Mouse (Mus musculus) CD4-positive, CD25-positive, alpha-beta regulatory T cell (primary cell): ENCODE data around the gene Gm3285. TPM values are rescaled to one million over a fixed set of nuclear protein-coding genes. Genes with fewer than 3 reads are reported as not detected.

Experiments used
- polyA plus RNA-seq: library from polyadenylated mRNA; unstranded; fragments of 100-300 nt; shearing (Covaris generic); gene quantifications from one replicate; pipeline ENCODE4 v1.2.1, GENCODE M21; 2017

Gm3285 gene
- polyA plus RNA-seq: not detected

DNA sequence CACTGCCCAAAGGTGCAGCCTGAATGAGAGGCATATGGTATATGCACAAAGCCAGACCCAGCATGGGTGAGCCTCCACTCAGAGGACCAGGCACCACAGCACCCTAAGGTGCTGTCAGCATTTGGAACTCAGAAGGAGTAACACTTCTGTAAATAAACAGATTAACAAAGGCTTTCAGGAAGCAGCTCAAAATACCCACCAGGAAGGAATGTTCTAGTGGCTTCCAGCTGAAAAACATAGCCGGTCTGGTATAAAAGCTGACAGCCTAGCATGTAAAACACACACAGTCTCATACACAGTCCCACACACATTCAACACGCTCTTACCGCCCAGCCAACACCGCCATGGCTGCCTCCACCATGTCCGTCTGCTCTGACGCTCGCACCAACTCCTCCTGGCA is at the start of gene Gm3285:
Gene Gm3285, plus strand, starts transcription at position 301 of the 400 bp plus-strand sequence.

DNA sequence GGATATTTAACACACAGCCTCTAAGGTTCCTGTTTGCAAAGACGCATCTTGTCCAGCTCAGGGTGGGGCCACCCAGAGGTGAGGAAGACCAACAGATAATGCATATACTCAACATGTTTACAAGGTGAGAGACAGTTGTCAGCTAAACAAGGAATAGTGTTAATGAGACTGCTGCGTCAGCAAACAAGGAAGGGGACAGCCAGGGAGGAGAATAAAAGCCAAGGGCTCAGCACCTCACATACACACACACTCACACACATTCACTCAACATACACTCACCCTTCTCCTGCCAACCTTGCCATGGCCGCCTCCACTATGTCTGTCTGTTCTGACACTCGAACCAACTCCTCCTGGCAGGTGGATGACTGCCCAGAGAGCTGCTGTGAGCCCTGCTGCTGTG is 47.4 kb upstream of the Gm3285 start, which contains the start of gene Gm2696:
Gene Gm2696, plus strand, starts transcription at position 301 of the 400 bp plus-strand sequence.

DNA sequence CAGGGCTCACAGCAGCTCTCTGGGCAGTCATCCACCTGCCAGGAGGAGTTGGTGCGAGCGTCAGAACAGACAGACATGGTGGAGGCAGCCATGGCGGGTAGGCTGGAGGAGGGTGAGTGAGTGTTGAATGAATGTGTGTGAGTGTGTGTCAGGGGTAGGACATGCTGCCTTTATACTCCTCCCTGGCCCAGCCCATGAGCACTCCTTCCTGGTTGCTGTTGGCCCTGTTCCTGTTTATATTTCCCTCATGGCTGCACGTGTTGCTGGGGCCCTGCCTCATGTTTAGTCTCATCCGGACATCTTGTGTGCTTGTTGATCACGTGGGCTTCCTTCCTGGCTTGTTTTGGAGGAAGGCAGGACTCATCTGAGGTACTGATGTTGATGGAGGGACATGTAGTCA is 34.8 kb upstream of the Gm3285 start, which contains the start of gene Krtap10-4:
Gene Krtap10-4, minus strand, starts transcription at position 145 of the 400 bp plus-strand sequence.

DNA sequence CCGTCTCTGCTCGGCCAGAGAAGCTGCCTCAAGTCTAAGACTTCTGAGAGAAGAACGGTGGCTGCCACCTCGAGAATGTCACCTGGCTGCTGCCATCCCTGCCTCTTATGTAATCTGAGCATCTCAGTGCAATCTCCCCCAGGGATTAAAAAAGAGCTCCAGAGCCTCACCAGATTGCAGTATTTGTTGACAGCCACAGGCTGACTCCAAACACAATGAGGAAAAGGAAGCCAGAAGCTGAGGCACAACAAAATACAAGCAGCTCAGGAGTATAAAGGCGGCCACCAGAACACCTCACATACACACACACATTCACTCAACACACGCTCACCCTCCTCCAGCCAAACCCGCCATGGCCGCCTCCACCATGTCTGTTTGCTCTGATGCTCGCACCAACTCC is 26.1 kb upstream of the Gm3285 start, which contains the start of gene Krtap10-10:
Gene Krtap10-10, plus strand, starts transcription at position 301 of the 400 bp plus-strand sequence.

DNA sequence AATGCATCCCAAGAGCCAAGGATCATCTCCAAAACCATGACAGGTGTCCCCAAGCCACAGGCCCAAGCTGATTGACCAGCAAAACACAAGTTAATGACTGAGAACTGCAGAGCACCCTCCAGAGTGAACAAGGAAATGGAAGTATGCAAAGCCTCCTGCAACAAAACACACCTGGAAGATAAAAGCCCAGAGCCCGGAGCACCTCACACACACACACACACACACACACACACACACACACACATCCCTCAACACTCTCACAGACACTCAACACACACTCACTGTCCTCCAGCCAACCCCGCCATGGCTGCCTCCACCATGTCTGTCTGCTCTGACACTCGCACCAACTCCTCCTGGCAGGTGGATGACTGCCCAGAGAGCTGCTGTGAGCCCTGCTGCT is 15.3 kb upstream of the Gm3285 start, which contains the start of gene Gm36176:
Gene Gm36176, plus strand, starts transcription at position 301 of the 400 bp plus-strand sequence.

DNA sequence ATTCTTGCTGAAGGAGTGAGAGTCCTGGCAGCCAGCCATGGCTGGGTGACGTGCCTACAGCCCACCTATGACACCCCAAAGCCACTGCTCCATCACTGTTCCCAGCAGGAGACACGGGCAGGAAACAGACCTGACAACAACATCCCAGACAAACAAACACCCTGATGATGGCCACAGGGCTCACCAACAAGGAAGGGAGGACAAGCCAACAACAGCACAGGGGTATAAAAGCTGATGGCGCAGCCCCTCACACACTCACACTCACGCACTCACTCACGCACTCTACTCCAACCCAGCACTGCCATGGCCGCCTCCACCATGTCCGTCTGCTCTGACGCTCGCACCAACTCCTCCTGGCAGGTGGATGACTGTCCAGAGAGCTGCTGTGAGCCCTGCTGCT is 9.2 kb upstream of the Gm3285 start, which contains the start of gene Gm10318:
Gene Gm10318, plus strand, starts transcription at position 301 of the 400 bp plus-strand sequence.

DNA sequence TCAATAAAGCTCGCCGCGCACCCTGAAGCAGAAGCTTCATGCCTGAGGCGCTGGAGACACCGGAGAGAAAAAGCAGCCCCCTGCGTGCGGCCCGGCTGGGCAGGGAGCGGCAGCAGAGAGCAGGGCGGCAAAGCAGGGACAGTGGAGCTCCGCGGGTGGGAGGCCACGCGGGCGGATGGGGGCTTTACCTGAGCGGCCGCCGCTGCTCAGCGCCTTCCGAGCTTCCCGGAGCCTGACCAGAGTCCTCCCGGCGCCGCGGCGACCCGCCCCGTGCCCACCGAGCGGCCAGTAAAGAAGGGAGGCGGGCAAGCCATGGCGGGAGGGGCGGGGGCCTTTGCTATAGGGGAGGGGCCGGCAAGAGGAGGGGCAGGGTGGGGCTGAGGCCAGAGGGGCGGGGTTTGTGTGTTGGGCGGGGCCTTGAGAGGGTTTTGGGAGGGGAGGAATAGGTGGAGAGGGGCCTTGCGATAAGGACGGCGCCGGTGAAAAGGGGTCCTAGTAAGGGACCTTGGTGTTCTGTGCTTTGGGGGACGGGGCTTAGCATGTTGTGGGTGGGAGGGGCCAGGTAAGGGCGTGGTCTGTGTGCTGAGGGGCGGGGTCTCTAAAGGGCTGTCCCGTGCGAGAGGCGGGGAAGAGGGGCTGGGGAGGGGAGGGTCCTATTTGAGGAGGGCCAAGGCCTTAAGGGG is 40.6 kb downstream of the Gm3285 start, which contains the start of gene Lrrc3:
Gene Lrrc3, minus strand, starts transcription at position 326 of the 683 bp plus-strand sequence.

Other genes starting within 250 kb of the Gm3285 start
- gene Ube2g2, start 239.7 kb upstream of the Gm3285 start, polyA plus RNA-seq: 48.5 TPM
- 0.26 TPM for gene Tspear, start 175.4 kb upstream of the Gm3285 start, polyA plus RNA-seq
- gene Gm19402, start 171.2 kb upstream of the Gm3285 start, polyA plus RNA-seq: not detected
- gene Gm9508, start 164.7 kb upstream of the Gm3285 start, polyA plus RNA-seq: not detected
- not detected for gene Gm10272, start 155.3 kb upstream of the Gm3285 start, polyA plus RNA-seq
- not detected for gene Gm10024, start 150.5 kb upstream of the Gm3285 start, polyA plus RNA-seq
- gene Gm10142, start 146.2 kb upstream of the Gm3285 start, polyA plus RNA-seq: not detected
- not detected for gene Krtap12-1, start 141.4 kb upstream of the Gm3285 start, polyA plus RNA-seq
- not detected for gene Gm10100, start 135.5 kb upstream of the Gm3285 start, polyA plus RNA-seq
- not detected for gene Gm18596, start 119.3 kb upstream of the Gm3285 start, polyA plus RNA-seq
- gene Gm9736, start 110.6 kb upstream of the Gm3285 start, polyA plus RNA-seq: not detected
- gene Gm3233, start 102.3 kb upstream of the Gm3285 start, polyA plus RNA-seq: not detected
- gene Gm3238, start 90.7 kb upstream of the Gm3285 start, polyA plus RNA-seq: not detected
- gene Gm7138, start 85.0 kb upstream of the Gm3285 start, polyA plus RNA-seq: not detected
- not detected for gene Gm3250, start 79.4 kb upstream of the Gm3285 start, polyA plus RNA-seq
- not detected for gene Gm7137, start 73.8 kb upstream of the Gm3285 start, polyA plus RNA-seq
- not detected for gene Gm9639, start 66.9 kb upstream of the Gm3285 start, polyA plus RNA-seq
- gene Gm19668, start 62.8 kb upstream of the Gm3285 start, polyA plus RNA-seq: not detected
- not detected for gene Gm9507, start 50.1 kb upstream of the Gm3285 start, polyA plus RNA-seq
- not detected for gene Gm2696, start 47.3 kb upstream of the Gm3285 start, polyA plus RNA-seq
- not detected for gene Krtap10-4, start 34.9 kb upstream of the Gm3285 start, polyA plus RNA-seq
- gene Krtap10-10, start 26.0 kb upstream of the Gm3285 start, polyA plus RNA-seq: not detected
- not detected for gene Gm36176, start 15.2 kb upstream of the Gm3285 start, polyA plus RNA-seq
- gene Gm10318, start 9.1 kb upstream of the Gm3285 start, polyA plus RNA-seq: not detected
- 0.11 TPM for gene Lrrc3, start 40.6 kb downstream of the Gm3285 start, polyA plus RNA-seq
- 0.49 TPM for gene Trpm2, start 108.6 kb downstream of the Gm3285 start, polyA plus RNA-seq
- gene 1810043G02Rik, start 116.5 kb downstream of the Gm3285 start, polyA plus RNA-seq: 8.2 TPM
- gene Pfkl, start 148.1 kb downstream of the Gm3285 start, polyA plus RNA-seq: 69.3 TPM
- gene Dnmt3l, start 180.0 kb downstream of the Gm3285 start, polyA plus RNA-seq: not detected
- gene Aire, start 181.6 kb downstream of the Gm3285 start, polyA plus RNA-seq: 0.34 TPM
- 8.9 TPM for gene Icosl, start 207.3 kb downstream of the Gm3285 start, polyA plus RNA-seq